Mouse (Mus musculus) left cerebral cortex, adult 18-20 months (tissue): Measurements from ENCODE around the gene Sept11. TPM values are rescaled to one million over a fixed set of nuclear protein-coding genes. Genes with fewer than 3 reads are reported as not detected.
A peak's percentile ranks its signal among the peaks of the same experiment; 100 is the strongest.

Experiments used
- DNase-seq, 2 experiments: peaks; one replicate each; pipeline ENCODE4 v3.0.0; 2021 to 2022; ENCODE audit warnings: low spot score in 2 of 2, mixed read lengths in 1 of 2
- total RNA-seq, 2 experiments: library from RNA; stranded (reverse); gene quantifications; 2 replicates each; pipeline ENCODE4 v1.2.3; 2021

Sept11 gene
- total RNA-seq, 2 experiments from 2014 or later = 180 to 181 TPM

GRCm38 (mm10) chr5:93167919-93168516, 74.8 kb downstream of the Sept11 start:
- no peak for DNase-seq

- no peak for DNase-seq
These were observed 75.4 kb downstream of the Sept11 start for GRCm38 (mm10) chr5:93168654-93169053.

GRCm38 (mm10) chr5:93171420-93171819, 78.2 kb downstream of the Sept11 start:
- no peak for DNase-seq

GRCm38 (mm10) chr5:93172536-93172935, 79.3 kb downstream of the Sept11 start:
- DNase-seq = no peak

GRCm38 (mm10) chr5:93174675-93175074, 81.4 kb downstream of the Sept11 start:
- no peak for DNase-seq

- no peak for DNase-seq
These were observed 85.4 kb downstream of the Sept11 start for GRCm38 (mm10) chr5:93178616-93179015.

- DNase-seq = no peak
These were observed 87.0 kb downstream of the Sept11 start for GRCm38 (mm10) chr5:93180252-93180651.

- no peak for DNase-seq
These were observed 90.1 kb downstream of the Sept11 start for GRCm38 (mm10) chr5:93183311-93183710.

GRCm38 (mm10) chr5:93184548-93184947, 91.3 kb downstream of the Sept11 start:
- DNase-seq = no peak

- no peak for DNase-seq
These were observed 96.4 kb downstream of the Sept11 start for GRCm38 (mm10) chr5:93189607-93190006.

- no peak for DNase-seq
These were observed 97.2 kb downstream of the Sept11 start for GRCm38 (mm10) chr5:93190428-93190827.

- no peak for DNase-seq
These were observed 105.0 kb downstream of the Sept11 start for GRCm38 (mm10) chr5:93198232-93198631.

GRCm38 (mm10) chr5:93201181-93201580, 107.9 kb downstream of the Sept11 start:
- DNase-seq = no peak

GRCm38 (mm10) chr5:93205371-93206108, 112.3 kb downstream of the Sept11 start:
- peak; percentile 45 to 56 for DNase-seq

GRCm38 (mm10) chr5:93206109-93207005, 113.1 kb downstream of the Sept11 start, which contains the start of the genes Ccni and 2010109A12Rik:
Ccni (minus strand) TSS chr5:93206495.
2010109A12Rik (plus strand) TSS chr5:93206518.
- DNase-seq = peak; percentile 94 to 95

- DNase-seq = no peak
These were observed 113.7 kb downstream of the Sept11 start for GRCm38 (mm10) chr5:93207006-93207348.

GRCm38 (mm10) chr5:93207555-93207954, 114.3 kb downstream of the Sept11 start:
- no peak for DNase-seq

GRCm38 (mm10) chr5:93218375-93218774, 125.1 kb downstream of the Sept11 start:
- DNase-seq = no peak

GRCm38 (mm10) chr5:93221661-93222060, 128.4 kb downstream of the Sept11 start:
- DNase-seq = no peak

- no peak for DNase-seq
These were observed 131.3 kb downstream of the Sept11 start for GRCm38 (mm10) chr5:93224549-93224948.
